Mouse (Mus musculus) C2C12 (cell line): ENCODE data around the gene Pon3.

Experiments
- CTCF ChIP-seq: IDR thresholded peaks from one replicate; pipeline ENCODE4 v1.5.1; 2011; ENCODE audit not compliant: control insufficient read depth, insufficient read depth, insufficient read length
- MYOG ChIP-seq: IDR thresholded peaks from one replicate; pipeline ENCODE4 v1.6.1; 2011; ENCODE audit not compliant: control insufficient read depth, insufficient read length; ENCODE audit errors: extremely low read depth
- USF1 ChIP-seq: IDR thresholded peaks from one replicate; pipeline ENCODE4 v1.6.1; 2011; ENCODE audit warnings: low read depth, mild to moderate bottlenecking, control low read depth, moderate library complexity

DNA sequence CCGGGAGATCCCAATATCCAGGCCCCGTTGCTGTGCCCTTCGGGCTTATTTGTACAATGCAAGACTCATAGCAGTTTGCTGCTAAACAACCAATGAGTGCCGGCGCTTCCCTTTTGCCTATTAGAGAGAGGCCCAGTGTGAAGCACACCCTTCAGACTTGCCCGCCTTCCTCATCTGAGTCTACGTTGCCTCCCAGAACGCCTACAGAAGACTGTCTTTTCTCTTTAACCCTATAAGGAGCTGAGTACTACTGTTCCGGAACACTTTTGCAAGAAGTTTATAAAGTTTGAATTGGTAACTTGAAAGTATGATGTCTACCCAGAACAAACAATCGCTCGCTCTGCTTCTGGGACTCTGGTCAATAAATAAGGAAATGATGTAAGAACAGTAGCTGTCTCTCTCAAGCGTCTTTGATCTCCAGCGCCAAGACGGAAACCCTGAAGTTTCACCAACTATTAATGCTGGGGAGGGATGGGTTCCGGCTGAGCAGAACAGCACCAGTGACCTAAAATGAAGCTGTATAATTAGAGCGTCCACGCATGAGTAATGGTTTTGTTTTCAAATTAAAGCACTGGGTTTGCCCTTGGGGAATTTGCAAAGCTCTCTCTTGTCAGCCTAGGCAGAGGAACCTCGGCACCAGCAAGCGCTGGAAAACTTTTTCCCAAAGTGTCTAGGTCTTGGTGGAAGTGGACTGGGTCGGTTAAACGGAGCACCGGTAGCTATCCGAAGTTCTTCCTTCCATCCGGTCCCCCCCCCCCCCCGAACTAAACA is 41.4 kb upstream of the Pon3 start:
- TF ChIP-seq CTCF (no peak), USF1 (no peak), MYOG (no peak)
